In genomic region chr7:137603039-137603438, GRCm38 (mm10) we compare ENCODE assay signal across 8 mouse cellular contexts.
DNase-seq lines count a peak whose midpoint lies in the region; ATAC-seq and TF ChIP-seq lines count a peak whose summit lies in the region.

No protein-coding gene starts in this region.

- DNase-seq in B cell, adult 2 months = peak; percentile 78 to 80
- DNase-seq in adrenal gland, postnatal 14 days = peak; percentile 77
- peak; percentile 73 for DNase-seq in embryo, embryonic 11.5 days (ENCODE audit: low read depth, low spot score)
- DNase-seq in heart, embryonic 10.5 days (ENCODE audit: low spot score) = peak; percentile 80
- peak; percentile 84 for DNase-seq in layer of hippocampus, adult 11-12 months (ENCODE audit: low spot score)
- DNase-seq in lung, embryonic 14.5 days = peak; percentile 87
- peak; percentile 46 for DNase-seq in ovary, postnatal 36 days (ENCODE audit: low spot score)
- DNase-seq in thymus, postnatal 25 days = peak; percentile 38

- TF ChIP-seq CTCF in lung, embryonic 14.5 days (IDR thresholded peaks at IDR 0.05; ENCODE audit: low read depth) = peak; percentile 91

- no peak overlapping the region for H3K9ac ChIP-seq in lung, embryonic 14.5 days

- H3K27me3 ChIP-seq in heart, embryonic 10.5 days (ENCODE audit: insufficient read depth, poor library complexity, severe bottlenecking) = peaks cover 15% of the 10 kb centered on the region; the same call in 1 of the 2 replicates
- H3K27me3 ChIP-seq in lung, embryonic 14.5 days (ENCODE audit: insufficient read depth, low read length) = no peaks in the 10 kb centered on the region; the same call in 1 of the 2 replicates

- H3K4me2 ChIP-seq in lung, embryonic 14.5 days = no peak overlapping the region

- no peaks in the 10 kb centered on the region for H3K36me3 ChIP-seq in heart, embryonic 10.5 days
- H3K36me3 ChIP-seq in lung, embryonic 14.5 days (ENCODE audit: insufficient read depth) = no peaks in the 10 kb centered on the region

- 8% methylated on average over 8 of the region's 8 CpGs for WGBS in heart, embryonic 10.5 days
- WGBS in lung, embryonic 14.5 days = 5% methylated on average over 8 of the region's 8 CpGs

- no peaks in the 10 kb centered on the region for H3K4me1 ChIP-seq in heart, embryonic 10.5 days
- no peaks in the 10 kb centered on the region for H3K4me1 ChIP-seq in lung, embryonic 14.5 days (ENCODE audit: insufficient read depth)

- no peak overlapping the region for H3K27ac ChIP-seq in heart, embryonic 10.5 days
- H3K27ac ChIP-seq in lung, embryonic 14.5 days (ENCODE audit: low read depth) = no peak overlapping the region

- H3K9me3 ChIP-seq in heart, embryonic 10.5 days = no peaks in the 10 kb centered on the region
- no peaks in the 10 kb centered on the region for H3K9me3 ChIP-seq in lung, embryonic 14.5 days (ENCODE audit: low read depth, low read length)

- ATAC-seq in lung, embryonic 14.5 days (ENCODE audit: insufficient read depth) = peak; percentile 80

- H3K4me3 ChIP-seq in heart, embryonic 10.5 days = no peak overlapping the region
- H3K4me3 ChIP-seq in lung, embryonic 14.5 days (ENCODE audit: low read depth, low read length) = no peak overlapping the region
